Mouse (Mus musculus) right cerebral cortex, adult 2 months (tissue): ENCODE measurements around the gene Mtrex.

Experiments used
- DNase-seq, 2 experiments: peaks; one replicate each; pipeline ENCODE4 v3.0.0; 2021 to 2022; ENCODE audit warnings: low spot score in 2 of 2

Mtrex gene

DNA sequence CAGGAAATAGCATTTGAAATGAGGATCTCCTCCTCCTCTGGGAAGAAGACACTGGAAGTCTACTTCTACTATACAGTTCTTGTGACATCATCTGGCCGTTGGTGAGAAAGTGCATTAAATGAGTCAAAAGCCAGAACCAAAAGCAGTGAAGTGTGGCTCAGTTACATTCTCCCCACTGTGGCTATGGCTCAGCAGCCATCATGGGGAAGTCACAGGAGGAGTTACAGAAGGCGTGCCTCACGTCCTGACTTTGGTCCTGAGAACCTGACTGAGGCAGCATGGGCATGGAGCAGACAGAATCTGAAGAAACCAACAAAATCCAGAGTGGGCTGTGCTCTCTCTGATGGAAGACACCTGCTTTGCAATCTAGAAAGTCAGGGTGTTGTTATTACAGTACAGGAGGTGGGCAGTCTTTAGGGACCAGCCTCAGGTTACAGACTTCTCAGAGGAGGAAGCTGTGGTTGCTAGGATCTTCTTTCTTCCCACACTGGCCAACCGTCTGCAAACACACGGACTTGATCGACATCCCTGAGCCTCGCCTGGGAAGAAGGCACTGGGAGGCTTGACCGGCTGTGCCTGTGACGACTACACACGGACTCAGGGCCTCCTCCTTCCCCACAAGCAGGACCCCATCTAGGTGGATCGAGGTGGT lies 57.0 kb downstream of the Mtrex start:
- no peak for DNase-seq

- no peak for DNase-seq
Observed at GRCm38 (mm10) chr13:112867381-112867780, 59.8 kb downstream of the Mtrex start.

GRCm38 (mm10) chr13:112866782-112867181 lies 60.4 kb downstream of the Mtrex start:
- DNase-seq: no peak

- DNase-seq: no peak
Observed at GRCm38 (mm10) chr13:112862978-112863677, 64.1 kb downstream of the Mtrex start.

- no peak for DNase-seq
Observed at GRCm38 (mm10) chr13:112862342-112862741, 64.9 kb downstream of the Mtrex start.

DNA sequence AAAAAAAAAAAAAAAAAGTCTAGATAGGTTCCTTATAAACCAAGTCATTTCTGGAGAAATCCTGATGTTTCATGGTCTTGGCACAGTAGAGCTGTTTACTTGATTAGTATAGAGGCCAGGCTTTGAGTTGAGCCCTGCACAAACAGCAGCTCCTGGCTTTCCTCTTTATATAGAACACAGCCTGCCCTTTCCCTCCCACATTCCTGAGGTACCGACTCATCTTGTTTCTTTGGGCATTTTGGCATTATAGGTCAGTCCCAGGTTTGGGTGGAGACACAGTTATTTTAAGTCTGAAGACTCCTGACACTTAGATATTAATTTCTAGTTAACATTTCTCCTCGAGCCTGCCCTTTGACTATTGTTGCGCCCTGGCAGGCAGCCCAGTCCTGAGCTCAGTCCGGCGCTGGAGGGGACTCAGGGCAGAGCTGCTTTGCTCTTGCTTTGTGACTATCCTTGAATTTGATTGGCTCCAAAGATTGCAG lies 65.3 kb downstream of the Mtrex start:
- DNase-seq: no peak

DNA sequence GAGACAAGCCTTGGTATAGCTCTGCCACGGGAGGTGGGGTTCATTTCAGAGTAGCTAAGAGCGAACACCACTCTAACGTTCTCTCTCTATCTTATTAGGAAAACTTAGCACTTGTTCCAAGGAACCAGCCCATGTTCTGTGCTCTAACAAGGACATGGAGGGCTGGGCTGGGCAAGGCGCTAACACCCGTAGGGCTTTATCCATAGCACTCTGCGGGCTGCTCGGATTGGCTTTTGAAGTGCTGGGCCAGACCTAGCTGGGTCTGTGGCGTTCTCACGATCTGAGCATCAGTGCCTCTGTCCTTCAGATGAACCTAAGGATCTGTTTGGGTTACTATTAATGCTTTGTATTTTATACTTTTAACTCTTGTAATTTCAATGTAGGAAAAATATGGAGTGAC lies 66.3 kb downstream of the Mtrex start:
- no peak for DNase-seq

DNA sequence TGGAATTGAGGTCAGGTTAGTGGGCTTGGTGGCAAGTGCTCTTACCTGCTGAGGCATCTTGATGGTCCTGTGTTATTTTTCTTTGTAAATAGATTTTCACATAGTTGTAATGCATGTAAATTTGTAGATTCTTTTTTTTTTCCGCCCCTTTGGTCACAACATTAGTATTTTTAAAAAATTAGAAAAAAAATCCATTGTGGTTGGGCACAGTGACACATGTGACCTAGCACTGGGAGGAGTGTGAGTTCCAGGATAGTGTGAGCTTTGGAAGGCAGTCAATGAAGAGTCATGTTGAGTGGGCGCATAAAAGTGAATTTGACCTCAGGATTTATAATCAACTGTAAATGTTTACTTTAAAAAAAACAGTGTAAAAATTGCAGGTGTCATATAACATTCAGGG lies 66.8 kb downstream of the Mtrex start:
- no peak for DNase-seq

DNA sequence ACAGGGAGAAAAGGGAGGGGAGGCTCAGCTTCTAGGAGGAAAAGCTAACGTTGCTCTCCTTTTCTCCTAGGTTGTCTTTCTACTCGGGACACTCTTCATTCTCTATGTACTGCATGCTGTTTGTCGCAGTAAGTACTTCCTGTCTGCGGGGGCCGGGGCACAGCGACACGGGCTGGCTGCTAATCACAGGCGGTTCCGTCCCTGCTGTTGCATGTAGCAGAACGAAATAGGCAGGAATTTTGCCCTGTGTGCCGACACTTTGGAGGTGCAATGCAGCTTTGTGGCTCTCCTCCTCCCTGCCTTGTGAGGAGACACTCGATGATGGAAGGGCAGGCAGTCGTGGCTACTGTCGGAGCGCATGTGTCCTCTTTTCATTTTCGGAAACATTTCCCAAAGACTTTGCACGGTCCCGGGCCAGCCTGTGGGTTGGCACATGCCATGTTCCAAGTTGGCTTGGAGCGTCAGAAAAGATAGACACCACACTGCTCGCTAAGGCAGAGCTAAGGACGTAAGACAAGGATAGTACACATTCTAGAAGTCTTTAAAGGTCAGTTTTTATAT lies 67.5 kb downstream of the Mtrex start:
- no peak for DNase-seq

DNA sequence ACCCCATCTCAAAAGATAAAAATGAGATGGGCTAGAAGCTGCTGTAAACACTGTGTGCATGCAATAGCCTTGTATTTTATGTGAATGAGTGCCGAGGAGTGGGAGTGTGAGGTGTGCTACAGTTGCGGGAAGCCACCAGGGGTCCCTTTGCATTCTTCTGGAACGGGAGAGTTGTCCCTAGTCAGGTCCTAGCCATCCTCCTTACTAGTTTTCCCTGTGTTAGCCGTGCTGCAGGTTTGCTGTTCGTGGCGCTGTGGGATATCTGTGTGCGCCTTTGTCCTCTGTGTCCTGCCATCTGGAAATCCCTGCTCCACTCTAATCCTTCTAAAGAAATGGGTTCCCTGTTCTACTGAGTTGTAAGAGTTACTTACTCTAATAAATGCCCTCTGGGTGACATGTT lies 69.3 kb downstream of the Mtrex start:
- no peak for DNase-seq

DNA sequence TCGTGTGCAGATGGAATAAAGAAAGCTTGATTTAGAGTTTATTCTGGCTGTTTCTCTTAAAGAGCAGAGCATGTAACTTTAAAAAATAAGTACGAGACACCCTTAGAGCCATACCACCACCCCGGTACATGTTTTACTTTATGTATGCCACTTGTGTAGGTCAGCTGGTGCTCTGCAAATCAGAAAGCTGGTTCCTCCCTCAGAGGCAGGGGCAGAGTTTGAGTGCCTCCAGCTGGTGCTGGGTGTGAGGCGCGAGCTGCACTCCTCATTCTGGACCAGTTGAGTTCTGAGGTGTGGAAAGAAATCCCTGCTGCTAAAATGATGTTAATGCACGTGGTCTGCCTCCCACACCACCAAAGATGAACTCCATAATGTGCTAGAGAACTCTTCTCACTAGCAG lies 72.8 kb downstream of the Mtrex start:
- DNase-seq: no peak

DNA sequence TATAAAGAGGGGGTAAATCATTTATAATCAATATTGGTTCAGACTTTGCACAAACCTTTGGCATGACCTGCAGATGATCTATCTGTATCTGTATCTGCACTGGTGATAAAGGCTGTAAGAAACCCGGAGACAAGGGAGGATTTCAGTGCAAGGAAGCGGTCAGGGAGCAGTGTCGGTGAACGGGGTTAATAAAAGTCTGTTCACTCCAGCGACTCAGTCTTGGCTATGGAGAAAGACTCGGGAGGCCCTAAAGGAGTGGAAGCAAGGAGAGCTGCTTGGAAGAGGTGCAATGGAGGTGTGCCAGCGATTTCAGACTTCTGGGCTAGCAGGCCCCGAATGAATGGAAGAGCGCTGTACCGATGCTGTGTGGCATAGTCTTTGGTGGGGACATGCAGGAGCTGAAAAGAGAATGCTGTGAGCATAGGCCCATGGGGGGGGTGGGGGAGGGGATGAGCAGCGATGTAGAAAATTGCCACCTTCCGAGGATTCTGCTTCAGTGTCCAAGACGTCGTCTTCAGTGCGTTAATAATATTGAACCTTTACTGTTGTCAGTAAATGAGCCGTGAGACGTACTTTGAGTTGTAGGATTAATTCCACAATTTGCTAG lies 73.4 kb downstream of the Mtrex start:
- DNase-seq: no peak

- no peak for DNase-seq
Observed at GRCm38 (mm10) chr13:112845931-112846330, 81.3 kb downstream of the Mtrex start.

GRCm38 (mm10) chr13:112840241-112841087 lies 86.7 kb downstream of the Mtrex start:
- peak; percentile 41 to 56 for DNase-seq

DNA sequence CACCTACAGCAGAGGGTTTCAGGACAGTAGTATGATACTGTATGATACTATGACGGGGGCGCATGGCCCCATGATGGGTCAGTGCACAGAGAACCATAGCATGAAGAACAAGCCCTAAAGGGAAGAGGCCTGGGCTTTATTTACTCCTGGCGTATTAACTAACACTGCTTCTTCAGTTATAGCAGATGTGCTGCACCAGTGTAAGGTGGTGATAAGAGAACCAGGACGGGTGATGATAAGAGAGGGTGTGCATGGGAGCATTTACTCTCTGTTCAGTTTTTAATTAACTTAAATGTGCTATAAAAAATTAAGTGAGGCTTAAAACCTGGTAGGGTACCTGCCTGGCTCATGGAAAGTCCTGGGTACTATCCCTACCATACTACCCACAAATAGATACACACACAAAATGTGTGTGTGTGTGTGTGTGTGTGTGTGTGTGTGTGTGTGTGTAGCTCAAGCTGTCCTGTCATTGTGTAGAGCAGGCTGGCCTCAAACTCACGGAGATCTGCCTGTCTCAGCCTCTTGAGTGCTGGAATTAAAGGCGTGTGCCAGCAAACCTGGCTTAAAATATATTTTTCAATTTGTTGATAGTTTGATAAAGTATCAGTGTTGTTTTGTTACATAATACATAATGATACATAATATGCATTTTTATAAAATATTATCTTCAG lies 88.5 kb downstream of the Mtrex start:
- DNase-seq: no peak

GRCm38 (mm10) chr13:112837621-112838155 lies 89.5 kb downstream of the Mtrex start:
- no peak for DNase-seq

DNA sequence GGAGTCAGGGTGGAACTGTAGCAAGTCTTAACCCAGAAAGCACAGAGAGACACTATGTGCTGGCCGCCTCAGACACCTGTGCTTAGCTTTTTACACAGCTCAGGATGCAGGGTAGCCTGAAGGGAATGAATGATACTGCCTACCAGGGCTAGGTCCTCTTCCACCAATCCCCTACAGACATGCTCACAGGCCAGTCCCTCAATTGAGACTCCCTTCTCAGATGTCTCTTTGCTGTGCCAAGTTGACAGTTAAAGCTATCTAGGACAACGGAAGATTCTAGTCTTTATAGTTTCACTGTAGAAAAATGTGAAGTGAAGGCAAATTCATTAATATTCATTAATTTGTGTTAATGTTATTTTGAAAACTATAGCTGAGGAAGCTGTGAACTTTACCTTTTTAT lies 90.2 kb downstream of the Mtrex start:
- DNase-seq: no peak

GRCm38 (mm10) chr13:112835113-112835512 lies 92.1 kb downstream of the Mtrex start:
- no peak for DNase-seq

- no peak for DNase-seq
Observed at GRCm38 (mm10) chr13:112833895-112834263, 93.3 kb downstream of the Mtrex start.

GRCm38 (mm10) chr13:112833253-112833894 lies 93.8 kb downstream of the Mtrex start:
- no peak for DNase-seq
